Mouse (Mus musculus) c-Kit-positive CD71-positive TER-119-positive erythroid progenitor cells, embryonic 14.5 days (primary cell): ENCODE data around the gene Tmsb15b2.
"Not testable (repeated sequence)": the region's sequence is repeated elsewhere in the genome, so short reads cannot be mapped to it uniquely, and the experiment has no call there.

Experiments used
- DNase-seq: peaks from one replicate; pipeline ENCODE4 v3.0.0-alpha.2; 2013; ENCODE audit warnings: low spot score

Gene Tmsb15b2

DNA sequence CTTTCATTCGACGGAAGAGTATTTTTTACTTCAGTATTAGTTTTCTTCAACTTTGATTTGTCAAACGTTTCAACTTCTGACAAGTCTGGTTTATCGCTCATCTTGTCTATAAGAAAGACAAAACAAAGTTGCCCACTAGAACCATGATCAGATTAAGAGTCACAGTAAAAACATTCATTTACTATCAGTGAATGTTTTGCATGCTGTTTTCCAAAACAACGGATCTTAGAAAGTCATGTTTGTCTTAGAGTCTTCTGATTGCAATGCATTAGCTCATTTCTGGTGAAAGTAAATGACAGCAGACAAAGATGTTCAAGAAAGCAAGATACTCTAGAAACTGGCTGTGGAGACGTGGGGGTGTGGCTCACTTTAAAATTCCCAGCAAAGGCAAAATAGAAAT lies at the start of gene Tmsb15b2:
TSS of gene Tmsb15b2 (minus strand) at position 101 of the 400 bp plus-strand sequence.
- not testable (repeated sequence) for DNase-seq

DNA sequence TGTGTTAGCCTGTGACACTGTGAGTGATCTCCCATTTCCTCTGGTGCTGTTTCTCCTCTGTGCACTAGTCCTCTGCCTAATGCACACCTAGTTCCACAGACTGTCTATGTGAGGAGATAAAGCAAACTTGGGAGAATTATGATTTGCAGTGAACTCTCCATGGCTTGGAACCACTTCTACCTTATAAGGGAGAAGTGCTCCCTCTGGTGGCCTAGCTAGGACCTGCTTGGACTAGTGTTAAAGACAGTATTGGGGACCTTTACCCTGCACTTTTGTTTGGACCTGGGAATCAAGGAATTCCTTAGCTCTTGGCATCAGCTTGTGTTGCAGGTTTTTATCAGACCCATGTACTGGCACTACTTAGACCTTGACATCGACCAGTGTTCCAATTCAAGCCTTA lies 44.0 kb upstream of the Tmsb15b2 start:
- DNase-seq, result peak; percentile 52

DNA sequence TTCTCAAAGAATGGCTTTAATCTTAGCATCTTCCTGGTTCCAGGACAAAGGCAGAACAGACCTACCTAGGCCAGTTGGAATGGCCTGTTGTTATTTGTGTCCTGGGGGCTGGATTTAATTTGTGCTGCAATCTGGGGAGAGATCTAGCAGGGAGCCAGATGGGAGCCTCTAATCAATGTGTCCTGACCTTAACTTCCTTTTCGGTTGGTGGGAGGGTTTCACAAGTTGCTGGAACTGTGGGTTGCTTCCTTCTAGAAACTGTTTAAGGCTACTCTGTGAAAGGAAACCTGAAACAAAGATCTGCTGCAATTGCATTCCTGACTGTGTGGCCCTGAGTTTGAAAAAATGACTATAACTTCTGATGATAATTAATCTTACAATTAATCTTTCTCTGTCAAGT lies 42.4 kb upstream of the Tmsb15b2 start:
- no peak for DNase-seq

DNA sequence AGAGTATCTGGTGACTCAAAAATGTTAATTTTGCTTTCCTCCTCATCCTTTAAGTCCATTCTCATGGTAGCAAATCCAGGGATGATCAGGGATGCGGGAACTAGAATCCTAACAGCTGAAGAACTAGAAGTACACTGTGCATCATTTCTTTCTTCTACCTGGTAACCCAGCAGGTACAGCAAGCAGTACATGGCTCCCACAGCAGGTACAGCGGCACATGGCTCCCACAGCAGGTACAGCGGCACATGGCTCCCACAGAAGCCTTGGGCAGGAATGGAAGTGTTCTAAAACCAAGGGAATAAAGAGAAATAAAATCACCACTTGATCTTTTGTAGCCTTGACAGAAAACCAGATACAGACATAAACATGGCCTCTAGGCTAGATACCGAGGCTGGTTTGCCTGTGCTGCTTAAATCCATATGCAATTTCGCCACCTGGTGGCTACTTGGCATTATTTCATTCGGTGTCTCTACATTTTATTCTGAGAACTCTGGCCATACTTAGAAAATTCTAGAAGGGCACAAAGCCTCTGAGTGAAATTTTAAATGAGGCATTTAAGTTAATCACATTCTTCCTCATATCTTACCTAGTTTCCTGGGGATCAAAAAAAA lies 39.9 kb upstream of the Tmsb15b2 start:
- DNase-seq, result peak; percentile 32

DNA sequence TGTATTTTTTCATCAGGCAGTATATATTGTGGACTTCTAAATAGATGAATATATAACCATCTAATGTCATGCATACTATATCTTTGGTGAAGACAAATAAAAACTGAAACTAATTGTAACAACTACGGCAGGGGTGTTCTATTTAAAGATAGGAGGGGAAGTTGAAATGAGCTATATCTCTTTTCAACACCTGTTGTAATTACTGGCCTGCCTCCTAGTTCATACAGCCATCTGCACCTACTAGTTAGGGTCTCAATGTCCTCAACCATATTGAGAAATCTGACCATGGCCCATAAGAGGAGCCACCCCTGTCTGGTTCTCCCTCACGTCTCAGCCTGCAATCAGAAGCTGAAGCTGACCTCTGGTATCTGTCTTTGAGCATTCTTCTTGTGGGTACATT lies 21.0 kb upstream of the Tmsb15b2 start:
- no peak for DNase-seq

DNA sequence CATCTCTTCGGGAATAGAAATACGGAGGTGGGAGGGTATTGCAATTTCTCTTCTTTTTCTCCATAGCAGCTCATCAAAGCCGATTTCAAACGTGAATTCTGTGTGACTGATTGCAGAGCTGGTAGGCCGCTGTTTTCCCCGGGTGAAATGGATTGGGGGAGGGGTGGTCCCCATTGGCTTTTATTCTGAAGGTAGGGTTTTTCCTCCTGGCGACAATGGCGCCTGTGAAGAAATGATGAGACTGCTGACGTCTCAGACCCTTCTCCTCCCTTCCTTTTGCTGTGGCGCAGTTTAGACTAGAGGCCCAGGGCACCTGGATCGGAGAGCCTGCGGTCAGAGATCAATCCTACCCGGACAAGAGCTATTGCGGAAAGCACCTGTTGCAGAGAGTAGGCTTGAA lies 18.3 kb upstream of the Tmsb15b2 start:
- DNase-seq, result no peak

DNA sequence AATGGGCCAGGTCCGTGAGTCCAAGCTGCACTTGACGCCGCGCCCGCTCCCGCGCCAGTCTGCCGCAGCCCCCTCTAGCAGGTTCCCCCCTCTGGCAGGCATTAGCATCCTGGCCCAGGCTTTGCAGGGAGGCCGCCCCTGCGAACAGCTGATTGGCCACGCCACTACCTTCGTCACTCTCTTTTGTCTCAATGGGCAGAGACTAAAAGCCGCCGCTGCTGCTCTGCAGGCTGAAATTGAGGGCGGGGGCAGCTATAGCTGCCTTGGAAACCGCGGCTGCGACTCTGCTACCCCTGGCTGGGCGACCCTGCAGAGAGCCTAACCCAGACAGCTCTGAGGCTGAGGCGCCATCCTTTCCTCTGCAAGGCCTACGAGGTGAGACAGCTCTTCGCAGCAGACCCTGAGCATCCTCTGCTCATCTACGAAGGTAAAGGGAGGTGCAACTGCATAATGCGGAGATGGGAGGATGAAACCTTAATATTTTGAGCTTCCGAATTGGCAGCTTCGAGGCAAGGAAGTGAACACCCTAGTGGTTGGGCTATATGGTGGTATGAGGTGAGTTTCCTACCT lies 17.8 kb upstream of the Tmsb15b2 start, which contains the start of gene Zcchc18:
TSS of gene Zcchc18 (plus strand) at position 178 of the 570 bp plus-strand sequence.
- no peak for DNase-seq

DNA sequence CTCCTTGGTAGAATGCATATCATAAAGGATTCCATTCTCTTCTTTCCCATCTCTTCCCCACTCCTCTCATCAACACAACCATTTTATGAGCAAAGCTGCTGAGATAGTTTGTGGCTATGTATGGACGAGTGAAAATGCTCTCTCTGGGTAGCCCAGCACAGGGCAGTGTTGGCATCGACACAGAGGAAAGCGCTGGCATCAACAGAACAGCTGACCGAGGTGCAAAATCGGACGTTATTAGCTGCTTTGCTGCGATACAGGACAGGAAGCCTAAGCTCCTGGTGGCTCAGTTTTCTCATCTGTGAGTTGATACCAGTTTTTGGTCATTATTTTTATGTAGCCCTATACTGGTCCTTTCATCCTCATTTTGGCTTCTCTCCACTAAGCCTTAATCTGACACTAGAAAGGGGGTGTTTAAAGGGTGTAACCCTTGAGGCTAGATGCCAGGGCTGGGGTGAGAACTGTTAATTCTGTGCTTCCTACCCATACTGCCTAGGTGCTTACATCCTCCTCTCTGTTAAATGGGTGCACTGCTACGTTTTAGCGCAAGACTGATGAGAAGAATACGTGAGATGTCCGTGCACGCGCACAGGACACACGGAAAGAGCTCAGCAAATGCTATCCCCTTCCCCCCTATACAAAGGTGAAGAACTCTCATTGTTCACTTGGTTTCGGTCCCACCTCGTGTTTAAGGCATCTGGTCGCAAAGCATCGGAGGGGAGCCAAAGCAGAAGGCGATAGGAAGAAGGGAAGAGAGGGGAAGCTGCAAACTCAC lies 17.1 kb upstream of the Tmsb15b2 start:
- no peak for DNase-seq

DNA sequence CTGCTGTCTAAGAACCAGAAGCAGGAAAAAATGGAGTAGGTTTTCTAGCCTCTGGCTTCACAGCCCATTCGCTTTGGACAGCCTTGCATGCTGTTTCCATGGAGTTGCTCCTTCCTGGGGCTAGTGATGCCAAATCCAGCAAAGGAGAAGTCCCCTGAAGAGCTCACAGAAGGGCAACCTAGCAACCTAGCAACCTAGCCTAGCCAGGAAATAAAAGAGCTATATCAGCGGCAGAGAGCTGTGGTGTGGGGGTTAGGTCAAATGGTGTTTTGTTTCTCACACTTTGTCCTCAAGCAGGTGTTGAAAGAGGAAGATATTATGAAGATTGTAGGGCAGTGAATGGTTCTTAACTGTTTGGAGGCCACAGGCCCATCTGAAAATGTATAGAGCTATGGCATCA lies 16.0 kb upstream of the Tmsb15b2 start:
- DNase-seq, result no peak

DNA sequence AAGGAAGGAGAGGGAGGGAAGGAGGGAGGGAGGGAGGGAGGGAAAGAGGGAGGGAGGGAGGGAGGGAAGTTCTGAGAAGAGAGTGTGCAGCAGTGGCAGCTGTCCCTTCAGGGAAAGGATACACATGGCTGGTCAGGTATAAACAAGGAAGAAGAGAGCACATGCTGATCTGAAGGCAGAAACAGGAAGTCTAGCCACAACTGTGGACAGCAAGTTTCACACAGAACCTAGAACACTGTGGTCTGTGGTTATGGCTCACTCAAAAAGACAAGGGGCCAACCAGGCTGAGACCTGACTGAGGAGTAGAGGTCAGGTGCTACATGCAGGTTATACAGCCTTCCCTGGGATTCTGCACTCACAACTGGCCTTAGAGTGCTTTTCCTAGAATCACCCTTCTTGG lies 10.7 kb upstream of the Tmsb15b2 start:
- DNase-seq, result no peak

DNA sequence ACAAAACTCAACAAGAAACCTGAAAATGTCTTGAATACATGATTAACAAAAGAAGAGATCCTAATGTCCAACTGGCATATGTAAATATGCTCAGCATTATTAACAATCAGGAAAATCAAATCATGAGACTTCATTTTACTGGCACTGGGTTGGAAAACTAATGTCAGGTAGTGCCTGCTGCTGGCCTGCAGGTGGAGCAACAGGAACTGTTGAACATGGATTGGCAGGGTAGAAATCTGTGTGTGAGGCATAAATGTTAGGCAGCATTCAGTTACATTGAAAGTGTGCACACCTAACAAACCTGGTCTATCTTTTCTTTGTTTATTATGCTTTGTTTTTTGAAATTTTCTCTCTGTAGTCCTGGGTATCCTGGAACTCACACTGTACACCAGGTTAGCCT lies 3.3 kb upstream of the Tmsb15b2 start:
- no peak for DNase-seq

DNA sequence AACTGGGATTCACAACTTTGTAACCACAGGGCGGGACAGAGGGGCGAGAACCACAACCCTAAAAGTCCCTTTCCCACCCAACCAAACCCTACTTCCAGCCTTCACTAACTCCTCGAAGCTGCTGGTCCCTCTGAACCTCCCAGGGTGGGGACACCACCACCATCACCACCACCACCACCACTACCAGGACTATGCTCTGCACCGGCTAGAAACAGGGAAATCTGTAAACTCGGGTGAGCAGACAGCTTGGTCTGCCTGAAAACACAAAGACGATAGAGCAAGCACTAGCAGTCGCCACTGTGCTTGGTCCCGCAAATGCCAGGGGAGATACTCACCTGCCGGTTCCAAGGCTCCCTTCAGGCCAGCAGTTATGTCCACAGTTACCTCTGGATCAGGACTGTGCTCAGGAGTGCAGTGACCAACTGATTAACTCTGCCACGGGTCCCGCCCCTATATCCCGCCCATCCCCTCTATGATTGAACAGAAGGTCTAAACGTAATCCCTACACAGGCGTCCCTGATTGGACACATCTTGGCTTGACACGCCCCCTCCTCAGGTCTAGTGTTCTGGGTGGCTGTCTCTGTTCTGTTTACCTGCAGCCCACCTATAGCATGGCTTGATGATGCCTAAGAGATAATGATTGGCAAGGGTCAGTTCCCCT lies 1.3 kb upstream of the Tmsb15b2 start, which contains the start of the genes Tmsb15l and Tmsb15b1:
TSS of gene Tmsb15l (minus strand) at position 446 of the 661 bp plus-strand sequence.
TSS of gene Tmsb15b1 (minus strand) at position 451 of the 661 bp plus-strand sequence.
- DNase-seq, result peak; percentile 20

DNA sequence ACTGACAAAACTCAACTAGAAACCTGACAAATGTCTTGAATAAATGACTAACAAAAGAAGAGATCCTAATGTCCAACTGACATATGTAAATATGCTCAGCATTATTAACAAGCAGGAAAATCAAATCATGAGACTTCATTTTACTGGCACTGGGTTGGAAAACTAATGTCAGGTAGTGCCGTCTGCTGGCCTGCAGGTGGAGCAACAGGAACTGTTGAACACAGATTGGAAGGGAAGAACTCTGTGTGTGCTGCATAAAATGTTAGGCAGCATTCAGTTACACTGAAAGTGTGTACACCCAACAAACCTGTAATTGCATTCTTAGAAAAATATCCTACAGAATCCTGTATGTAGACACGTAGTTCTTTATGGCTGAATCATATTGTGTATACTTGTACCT lies 15.6 kb downstream of the Tmsb15b2 start:
- no peak for DNase-seq

DNA sequence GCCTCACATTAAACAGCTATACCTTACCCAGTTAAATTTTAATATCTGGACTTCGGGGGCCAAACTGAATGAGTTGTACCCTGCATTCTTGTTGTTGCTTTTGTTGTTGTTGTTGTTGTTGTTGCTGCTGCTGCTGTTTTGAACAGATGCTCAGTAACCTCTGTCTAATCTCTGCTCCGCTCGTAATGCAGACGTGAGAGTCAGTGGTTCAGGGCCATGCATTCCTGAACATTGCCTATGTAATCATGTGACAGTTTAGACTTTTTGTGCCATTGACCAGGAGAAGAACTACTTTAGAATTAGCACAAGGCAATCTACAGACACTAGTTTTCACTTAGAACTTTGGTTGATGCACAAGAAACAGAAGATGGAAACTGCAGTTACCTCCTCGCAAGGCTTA lies 17.0 kb downstream of the Tmsb15b2 start:
- not testable (repeated sequence) for DNase-seq

DNA sequence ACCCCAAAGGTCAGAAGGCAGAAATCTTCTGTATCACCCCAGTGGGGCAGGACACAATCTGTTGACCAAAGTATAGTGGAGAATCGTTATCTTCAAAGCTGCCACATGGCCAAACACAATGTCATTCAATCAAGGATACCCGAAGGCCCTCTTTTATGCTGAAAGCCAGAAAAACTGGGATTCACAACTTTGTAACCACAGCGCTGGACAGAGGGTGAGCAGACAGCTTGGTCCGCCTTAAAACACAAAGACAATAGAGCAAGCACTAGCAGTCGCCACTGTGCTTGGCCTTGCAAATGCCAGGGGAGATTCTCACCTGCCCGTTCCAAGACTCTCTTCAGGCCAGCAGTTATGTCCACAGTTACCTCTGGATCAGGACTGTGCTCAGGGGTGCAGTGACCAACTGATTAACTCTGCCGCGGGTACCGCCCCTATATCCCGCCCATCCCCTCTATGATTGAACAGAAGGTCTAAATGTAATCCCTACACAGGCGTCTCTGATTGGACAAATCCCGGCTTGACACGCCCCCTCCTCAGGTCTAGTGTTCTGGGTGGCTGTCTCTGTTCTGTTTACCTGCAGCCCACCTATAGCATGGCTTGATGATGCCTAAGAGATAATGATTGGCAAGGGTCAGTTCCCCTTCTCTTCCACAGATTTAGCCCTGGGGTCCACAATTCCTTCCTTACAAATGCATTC lies 17.6 kb downstream of the Tmsb15b2 start:
- DNase-seq, result not testable (repeated sequence)

DNA sequence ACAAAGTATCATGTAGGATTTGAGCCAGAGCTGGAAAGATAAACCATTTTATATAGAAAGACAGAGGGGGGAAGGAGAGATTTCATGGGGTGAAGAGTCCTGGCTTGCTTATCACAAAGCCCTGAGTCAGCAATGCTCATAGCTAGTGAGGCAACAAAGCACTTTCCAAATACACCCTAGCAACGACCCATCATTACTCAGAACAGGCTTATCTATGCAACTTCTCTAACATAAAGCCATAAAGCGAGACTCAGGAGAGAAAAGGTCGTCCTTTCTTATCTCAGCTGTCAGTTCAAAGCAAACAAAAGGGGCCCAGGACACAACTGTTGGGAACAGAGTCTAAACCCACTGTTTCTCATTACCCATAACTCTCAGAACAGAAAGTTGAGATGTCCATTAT lies 37.3 kb downstream of the Tmsb15b2 start:
- no peak for DNase-seq

DNA sequence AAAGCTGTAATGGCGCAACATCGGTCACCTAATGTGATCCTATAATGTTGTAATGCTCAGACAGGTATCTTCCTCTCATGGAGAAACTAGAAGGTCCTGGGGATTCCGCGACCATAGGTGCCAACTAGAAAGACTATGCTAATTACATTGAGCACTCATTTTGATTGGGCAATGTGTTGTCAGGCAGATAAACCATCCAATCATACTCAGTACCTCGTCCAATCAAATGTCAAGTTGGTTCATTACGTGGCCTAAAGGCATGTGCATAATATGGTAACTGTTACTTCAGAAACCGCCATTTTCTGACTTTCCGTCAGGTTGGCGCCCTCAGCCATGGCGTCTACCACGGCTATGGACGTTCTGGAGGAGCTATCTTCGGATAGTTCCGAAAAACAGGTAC lies 48.3 kb downstream of the Tmsb15b2 start, which contains the start of gene H2bfm:
TSS of gene H2bfm (plus strand) at position 295 of the 400 bp plus-strand sequence.
- no peak for DNase-seq

DNA sequence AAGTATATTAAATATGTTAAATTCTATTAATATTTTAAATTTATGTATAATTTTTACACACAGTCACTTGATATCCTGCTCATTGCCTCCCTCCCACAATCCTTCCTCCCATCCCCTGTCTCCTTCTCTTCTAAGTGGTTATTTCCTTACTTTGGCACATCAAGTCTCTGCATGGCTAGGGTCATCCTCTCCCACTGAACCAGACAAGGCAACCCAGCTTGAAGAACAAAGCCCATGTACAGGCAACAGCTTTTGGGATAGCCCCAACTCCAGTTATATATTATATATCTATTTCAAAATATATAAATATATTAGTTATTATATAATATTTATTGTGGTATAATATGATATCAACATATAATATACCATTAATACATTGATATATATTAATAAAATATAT lies 49.4 kb downstream of the Tmsb15b2 start:
- no peak for DNase-seq
